Mouse (Mus musculus): ENCODE data around the gene Cacng8. TPM values are rescaled to one million over a fixed set of nuclear protein-coding genes. Genes with fewer than 3 reads are reported as not detected.

Gene Cacng8
- polyA plus RNA-seq, 1 experiment = 1.8 TPM

- Histone ChIP-seq H3K4me1 (ENCODE audit: control insufficient read depth, insufficient read depth, insufficient read length) (no peaks in the 10 kb centered on the region), H3K27ac (ENCODE audit: insufficient read depth, low read length) (no peak overlapping the region), H3K4me3 (ENCODE audit: extremely low read depth, insufficient read depth, insufficient read length) (no peak overlapping the region), H3K36me3 (ENCODE audit: control insufficient read depth, insufficient read depth, low read length) (no peaks in the 10 kb centered on the region), H3K27me3 (ENCODE audit: control insufficient read depth, insufficient read depth, low read length) (no peaks in the 10 kb centered on the region)
- no peak for DNase-seq (ENCODE audit: low read depth in 1 of 2, low spot score in 2 of 2)
- no peak for TF ChIP-seq POLR2A (IDR thresholded peaks at IDR 0.05; ENCODE audit: low read depth, low read length)
- TF ChIP-seq CTCF (IDR thresholded peaks at IDR 0.05; ENCODE audit: extremely low read depth, insufficient read depth, insufficient read length, insufficient replicate concordance) = no peak
- 89% methylated on average over 1 of the region's 1 CpGs for WGBS
Measured at GRCm38 (mm10) chr7:3351536-3351935, 38.9 kb upstream of the Cacng8 start.

GRCm38 (mm10) chr7:3354850-3355249, 35.6 kb upstream of the Cacng8 start:
- Histone ChIP-seq H3K36me3 (ENCODE audit: control insufficient read depth, insufficient read depth, low read length) (no peaks in the 10 kb centered on the region), H3K27me3 (ENCODE audit: control insufficient read depth, insufficient read depth, low read length) (no peaks in the 10 kb centered on the region), H3K4me1 (ENCODE audit: control insufficient read depth, insufficient read depth, insufficient read length) (no peaks in the 10 kb centered on the region), H3K4me3 (ENCODE audit: extremely low read depth, insufficient read depth, insufficient read length) (no peak overlapping the region), H3K27ac (ENCODE audit: insufficient read depth, low read length) (no peak overlapping the region)
- DNase-seq (ENCODE audit: low read depth in 1 of 2, low spot score in 2 of 2) = no peak
- TF ChIP-seq CTCF (IDR thresholded peaks at IDR 0.05; ENCODE audit: extremely low read depth, insufficient read depth, insufficient read length, insufficient replicate concordance) (no peak), POLR2A (IDR thresholded peaks at IDR 0.05; ENCODE audit: low read depth, low read length) (no peak)
- 84% methylated on average over 6 of the region's 6 CpGs for WGBS

GRCm38 (mm10) chr7:3360678-3361077, 29.8 kb upstream of the Cacng8 start:
- 87% methylated on average over 1 of the region's 1 CpGs for WGBS
- no peak for TF ChIP-seq CTCF (IDR thresholded peaks at IDR 0.05; ENCODE audit: extremely low read depth, insufficient read depth, insufficient read length, insufficient replicate concordance)
- no peak for TF ChIP-seq POLR2A (IDR thresholded peaks at IDR 0.05; ENCODE audit: low read depth, low read length)

GRCm38 (mm10) chr7:3365547-3366279, 24.8 kb upstream of the Cacng8 start:
- Histone ChIP-seq H3K4me1 (ENCODE audit: control insufficient read depth, insufficient read depth, insufficient read length) (no peaks in the 10 kb centered on the region; the same call in 1 of the 2 replicates), H3K36me3 (ENCODE audit: control insufficient read depth, insufficient read depth, low read length) (no peaks in the 10 kb centered on the region), H3K27me3 (ENCODE audit: control insufficient read depth, insufficient read depth, low read length) (peaks cover 5% of the 10 kb centered on the region; the same call in 1 of the 2 replicates), H3K27ac (ENCODE audit: insufficient read depth, low read length) (no peak overlapping the region), H3K4me3 (ENCODE audit: extremely low read depth, insufficient read depth, insufficient read length) (no peak overlapping the region)
- no peak for TF ChIP-seq CTCF (IDR thresholded peaks at IDR 0.05; ENCODE audit: extremely low read depth, insufficient read depth, insufficient read length, insufficient replicate concordance)
- no peak for TF ChIP-seq POLR2A (IDR thresholded peaks at IDR 0.05; ENCODE audit: low read depth, low read length)
- no peak for DNase-seq (ENCODE audit: low read depth in 1 of 2, low spot score in 2 of 2)
- 34% methylated on average over 11 of the region's 11 CpGs for WGBS

More at GRCm38 (mm10) chr7:3360678-3361077, 29.8 kb upstream of the Cacng8 start:
- Histone ChIP-seq H3K27ac (ENCODE audit: insufficient read depth, low read length) (no peak overlapping the region), H3K27me3 (ENCODE audit: control insufficient read depth, insufficient read depth, low read length) (no peaks in the 10 kb centered on the region), H3K4me1 (ENCODE audit: control insufficient read depth, insufficient read depth, insufficient read length) (no peaks in the 10 kb centered on the region; the same call in 1 of the 2 replicates), H3K4me3 (ENCODE audit: extremely low read depth, insufficient read depth, insufficient read length) (no peak overlapping the region), H3K36me3 (ENCODE audit: control insufficient read depth, insufficient read depth, low read length) (no peaks in the 10 kb centered on the region)
- DNase-seq (ENCODE audit: low read depth in 1 of 2, low spot score in 2 of 2) = no peak

GRCm38 (mm10) chr7:3366705-3367516, 23.6 kb upstream of the Cacng8 start:
- Histone ChIP-seq H3K4me1 (ENCODE audit: control insufficient read depth, insufficient read depth, insufficient read length) (no peaks in the 10 kb centered on the region; the same call in 1 of the 2 replicates), H3K36me3 (ENCODE audit: control insufficient read depth, insufficient read depth, low read length) (no peaks in the 10 kb centered on the region), H3K27ac (ENCODE audit: insufficient read depth, low read length) (no peak overlapping the region), H3K4me3 (ENCODE audit: extremely low read depth, insufficient read depth, insufficient read length) (no peak overlapping the region), H3K27me3 (ENCODE audit: control insufficient read depth, insufficient read depth, low read length) (peaks cover 5% of the 10 kb centered on the region; the same call in 1 of the 2 replicates)
- no peak for DNase-seq (ENCODE audit: low read depth in 1 of 2, low spot score in 2 of 2)
- TF ChIP-seq CTCF (IDR thresholded peaks at IDR 0.05; ENCODE audit: extremely low read depth, insufficient read depth, insufficient read length, insufficient replicate concordance) = no peak
- no peak for TF ChIP-seq POLR2A (IDR thresholded peaks at IDR 0.05; ENCODE audit: low read depth, low read length)
- WGBS = 9% methylated on average over 42 of the region's 42 CpGs

- 12% methylated on average over 11 of the region's 11 CpGs for WGBS
- Histone ChIP-seq H3K27me3 (ENCODE audit: control insufficient read depth, insufficient read depth, low read length) (peaks cover 5% of the 10 kb centered on the region; the same call in 1 of the 2 replicates), H3K27ac (ENCODE audit: insufficient read depth, low read length) (no peak overlapping the region), H3K4me1 (ENCODE audit: control insufficient read depth, insufficient read depth, insufficient read length) (no peaks in the 10 kb centered on the region; the same call in 1 of the 2 replicates), H3K36me3 (ENCODE audit: control insufficient read depth, insufficient read depth, low read length) (no peaks in the 10 kb centered on the region), H3K4me3 (ENCODE audit: extremely low read depth, insufficient read depth, insufficient read length) (no peak overlapping the region)
- TF ChIP-seq CTCF (IDR thresholded peaks at IDR 0.05; ENCODE audit: extremely low read depth, insufficient read depth, insufficient read length, insufficient replicate concordance) (no peak), POLR2A (IDR thresholded peaks at IDR 0.05; ENCODE audit: low read depth, low read length) (no peak)
- DNase-seq (ENCODE audit: low read depth in 1 of 2, low spot score in 2 of 2) = no peak
Measured at GRCm38 (mm10) chr7:3367569-3367968, 22.9 kb upstream of the Cacng8 start.
